Mouse (Mus musculus) limb, embryonic 12.5 days (tissue): ENCODE results near the gene Mageb3. TPM values are rescaled to one million over a fixed set of nuclear protein-coding genes. Genes with fewer than 3 reads are reported as not detected.

Source experiments
- polyA plus RNA-seq: library from polyadenylated mRNA; unstranded; fragments of >200 nt; fragmentation: Nextera tagmentation; extraction: Ambion mirVana; gene quantifications from 2 replicates; pipeline ENCODE4 v1.2.1, GENCODE M21; 2016

Mageb3 gene
- polyA plus RNA-seq, 1 experiment from 2014 or later = 0.28 TPM

Other genes starting within 250 kb of the Mageb3 start
- gene Frmd5, start 149.0 kb downstream of the Mageb3 start, polyA plus RNA-seq = 3.8 and 3.9 TPM in 2 replicates
- gene Casc4, start 89.1 kb downstream of the Mageb3 start, polyA plus RNA-seq = 21.0 and 24.4 TPM in 2 replicates
- gene Ctdspl2, start 91 bp downstream of the Mageb3 start, polyA plus RNA-seq = 77.5 and 82.6 TPM in 2 replicates
- 12.7 and 14.7 TPM in 2 replicates for gene Eif3j1, start 72.5 kb upstream of the Mageb3 start, polyA plus RNA-seq
- gene Spg11, start 162.3 kb upstream of the Mageb3 start, polyA plus RNA-seq = 12.1 and 13.1 TPM in 2 replicates
- 135 and 147 TPM in 2 replicates for gene B2m, start 191.6 kb upstream of the Mageb3 start, polyA plus RNA-seq
- gene Trim69, start 204.6 kb upstream of the Mageb3 start, polyA plus RNA-seq = not detected in 2 replicates
- not detected in 2 replicates for gene Patl2, start 230.1 kb upstream of the Mageb3 start, polyA plus RNA-seq
- not detected in 2 replicates for gene Terb2, start 230.2 kb upstream of the Mageb3 start, polyA plus RNA-seq